ENCODE assay signal across 11 mouse cellular contexts in genomic region chr13:112354109-112354867, GRCm38 (mm10).
DNase-seq lines count a peak whose midpoint lies in the region; ATAC-seq lines count a peak whose summit lies in the region.
"Had no signal": no experiment of that assay in that cellular context is flagged by ENCODE, and none has a peak within 500 bp of the region (broad histone marks: within the 10 kb centered on the region; RNA-seq: fewer than 3 reads in every experiment).

No protein-coding gene starts in this region.

- H3K4me1 ChIP-seq in hindbrain, embryonic 13.5 days (replicated peaks), result peaks cover 19% of the 10 kb centered on the region
- H3K4me1 ChIP-seq in hindbrain, embryonic 11.5 days (replicated peaks; ENCODE audit: control insufficient read depth, insufficient read depth, low read length), result 0 out of 2 replicates have a peak, but pooled peaks cover 2% of the 10 kb centered on the region
- peaks cover 26% of the 10 kb centered on the region for H3K4me1 ChIP-seq in embryonic facial prominence, embryonic 10.5 days

- no peak overlapping the region for H3K9ac ChIP-seq in hindbrain, embryonic 13.5 days
- no peak overlapping the region for H3K9ac ChIP-seq in hindbrain, embryonic 11.5 days (ENCODE audit: low read depth, low read length)
- H3K9ac ChIP-seq: embryonic facial prominence, embryonic 15.5 days; limb, embryonic 13.5 days had no signal

- no peak for DNase-seq in hindbrain, embryonic 11.5 days (ENCODE audit: low spot score)
- peak; percentile 84 for DNase-seq in ES-CJ7 (ENCODE audit: low read depth, low spot score)
- DNase-seq in embryonic facial prominence, embryonic 10.5 days (ENCODE audit: low spot score), result peak; percentile 27
- peak; percentile 34 to 57 for DNase-seq in heart, postnatal 10 days
- no peak for DNase-seq in urinary bladder, adult 2 months (ENCODE audit: low spot score)
- DNase-seq in ovary, adult 18-20 months (ENCODE audit: low spot score), result no peak
- DNase-seq in gastrocnemius, postnatal 25 days, result no peak

- WGBS in hindbrain, embryonic 13.5 days, result 24% methylated on average over 6 of the region's 6 CpGs
- 30% methylated on average over 6 of the region's 6 CpGs for WGBS in hindbrain, embryonic 11.5 days
- 42% methylated on average over 6 of the region's 6 CpGs for WGBS in embryonic facial prominence, embryonic 10.5 days

- H3K27ac ChIP-seq in hindbrain, embryonic 13.5 days, result 0 out of 2 replicates have a peak overlapping the region, but pooled peaks have one; percentile 30
- no peak overlapping the region for H3K27ac ChIP-seq in hindbrain, embryonic 11.5 days (ENCODE audit: low read depth, low read length)
- H3K27ac ChIP-seq in embryonic facial prominence, embryonic 10.5 days (replicated peaks), result peak overlapping the region; percentile 74
- H3K27ac ChIP-seq: embryonic facial prominence, embryonic 15.5 days; limb, embryonic 13.5 days; stomach, postnatal 0 days had no signal

- no peak for ATAC-seq in hindbrain, embryonic 13.5 days (ENCODE audit: low FRiP score)
- ATAC-seq in hindbrain, embryonic 11.5 days (ENCODE audit: low FRiP score), result no peak

- H3K4me2 ChIP-seq in hindbrain, embryonic 13.5 days, result no peak overlapping the region
- H3K4me2 ChIP-seq in hindbrain, embryonic 11.5 days (replicated peaks; ENCODE audit: low read depth, low read length), result no peak overlapping the region
- H3K4me2 ChIP-seq: embryonic facial prominence, embryonic 15.5 days; limb, embryonic 13.5 days had no signal

- no peaks in the 10 kb centered on the region for H3K27me3 ChIP-seq in hindbrain, embryonic 13.5 days
- no peaks in the 10 kb centered on the region for H3K27me3 ChIP-seq in hindbrain, embryonic 11.5 days (ENCODE audit: control insufficient read depth, insufficient read depth, low read length)
- no peaks in the 10 kb centered on the region for H3K27me3 ChIP-seq in embryonic facial prominence, embryonic 10.5 days (replicated peaks; ENCODE audit: low read depth, poor library complexity, severe bottlenecking)
- H3K27me3 ChIP-seq: embryonic facial prominence, embryonic 15.5 days; limb, embryonic 13.5 days had no signal

- peaks cover 11% of the 10 kb centered on the region for H3K36me3 ChIP-seq in hindbrain, embryonic 13.5 days
- H3K36me3 ChIP-seq in hindbrain, embryonic 11.5 days (ENCODE audit: control insufficient read depth, insufficient read depth, low read length), result no peaks in the 10 kb centered on the region
- no peaks in the 10 kb centered on the region for H3K36me3 ChIP-seq in embryonic facial prominence, embryonic 10.5 days (replicated peaks)
- H3K36me3 ChIP-seq: embryonic facial prominence, embryonic 15.5 days; limb, embryonic 13.5 days had no signal

- intact Hi-C loops in heart, postnatal 10 days (cut with DNase I), result no loop called here

- 0 out of 2 replicates have a peak, but pooled peaks cover 2% of the 10 kb centered on the region for H3K9me3 ChIP-seq in hindbrain, embryonic 13.5 days
- no peaks in the 10 kb centered on the region for H3K9me3 ChIP-seq in hindbrain, embryonic 11.5 days (ENCODE audit: control insufficient read depth, low read length)
- no peaks in the 10 kb centered on the region for H3K9me3 ChIP-seq in embryonic facial prominence, embryonic 10.5 days

- no peak overlapping the region for H3K4me3 ChIP-seq in hindbrain, embryonic 13.5 days
- no peak overlapping the region for H3K4me3 ChIP-seq in hindbrain, embryonic 11.5 days (ENCODE audit: low read depth, low read length)
- H3K4me3 ChIP-seq in embryonic facial prominence, embryonic 10.5 days, result no peak overlapping the region
- H3K4me3 ChIP-seq: embryonic facial prominence, embryonic 15.5 days; limb, embryonic 13.5 days had no signal

Comparison
In these comparisons a context has a peak if more than half of its experiments do, and no peak if none do; other contexts are left out.
1. DNase-seq: peak in ES-CJ7 (single experiment), embryonic facial prominence, embryonic 10.5 days (single experiment) and heart, postnatal 10 days (2 of 2); none in hindbrain, embryonic 11.5 days (single experiment), urinary bladder, adult 2 months (single experiment), ovary, adult 18-20 months (single experiment) and gastrocnemius, postnatal 25 days (single experiment).